Mouse (Mus musculus) hindbrain, postnatal 0 days (tissue): Measurements from ENCODE around the gene Pde4b. TPM values are rescaled to one million over a fixed set of nuclear protein-coding genes. Genes with fewer than 3 reads are reported as not detected.

Experiments used
- ATAC-seq: fragments of 200-750 bp; cut with Nextera tagmentation; 2 replicates; pipeline ENCODE4 v1.8.0; 2017; ENCODE audit warnings: mild to moderate bottlenecking, moderate TSS enrichment, moderate library complexity
- DNase-seq: peaks from one replicate; pipeline ENCODE4 v3.0.0-alpha.2; 2015; ENCODE audit warnings: low spot score
- H3K27ac ChIP-seq: fragments of 300-500 bp; sonication (generic); 2 replicates; pipeline ENCODE4 v1.5.1; 2014; ENCODE audit warnings: mild to moderate bottlenecking
- H3K27me3 ChIP-seq: fragments of 300-500 bp; sonication (generic); 2 replicates; pipeline ENCODE4 v1.6.1; 2014; ENCODE audit warnings: low read length, mixed read lengths; ENCODE audit not compliant: insufficient read depth
- H3K36me3 ChIP-seq: fragments of 300-500 bp; sonication (generic); 2 replicates; pipeline ENCODE4 v1.6.1; 2014; ENCODE audit warnings: low read length, mixed read lengths; ENCODE audit not compliant: insufficient read depth
- H3K4me1 ChIP-seq: fragments of 300-500 bp; sonication (generic); 2 replicates; pipeline ENCODE4 v1.6.1; 2014; ENCODE audit warnings: antibody characterized with exemption, low read length, mixed read lengths; ENCODE audit not compliant: insufficient read depth
- H3K4me2 ChIP-seq: fragments of 300-500 bp; sonication (generic); 2 replicates; pipeline ENCODE4 v1.6.1; 2014; ENCODE audit warnings: low read depth, mild to moderate bottlenecking, low read length, moderate library complexity, mixed read lengths
- H3K4me3 ChIP-seq: fragments of 300-500 bp; sonication (generic); 2 replicates; pipeline ENCODE4 v1.5.1; 2014; ENCODE audit warnings: low read length
- H3K9ac ChIP-seq: fragments of 300-500 bp; sonication (generic); replicated peaks from 2 replicates; pipeline ENCODE4 v1.6.1; 2014; ENCODE audit warnings: mild to moderate bottlenecking, low read length, moderate library complexity, mixed read lengths
- H3K9me3 ChIP-seq: fragments of 300-500 bp; sonication (generic); 2 replicates; pipeline ENCODE4 v1.6.1; 2016; ENCODE audit warnings: low read length, mixed read lengths
- CTCF ChIP-seq: IDR thresholded peaks from 2 replicates; pipeline ENCODE4 v1.5.1; 2016; ENCODE audit warnings: antibody characterized with exemption, control low read depth, low read depth
- WGBS: fragments of 180-500 bp; shearing (Covaris S2); extraction: QIAGEN DNeasy Blood & Tissue Kit; methylation state at CpG from one replicate; pipeline ENCODE4 v1.1.7; 2014; 5-methylcytosine and 5-hydroxymethylcytosine counted together
- polyA plus RNA-seq: library from polyadenylated mRNA; unstranded; fragments of >200 nt; fragmentation: Nextera tagmentation; extraction: Ambion mirVana; gene quantifications from 2 replicates; pipeline ENCODE4 v1.2.1, GENCODE M21; 2015
- total RNA-seq: library from RNA; depleted of rRNA; stranded (reverse); fragments of >200 nt; gene quantifications from 2 replicates; pipeline ENCODE4 v1.2.3, GENCODE M21; 2014

Pde4b gene
- total and polyA plus RNA-seq, 2 experiments from 2014 or later = 46.8 to 62.5 TPM

GRCm38 (mm10) chr4:102584601-102585265 lies 497.4 kb downstream of the Pde4b start:
- Histone ChIP-seq H3K27me3 (no peaks in the 10 kb centered on the region), H3K4me2 (no peak overlapping the region), H3K9ac (no peak overlapping the region), H3K36me3 (no peaks in the 10 kb centered on the region), H3K4me1 (peaks cover 8% of the 10 kb centered on the region; the same call in 1 of the 2 replicates), H3K9me3 (no peaks in the 10 kb centered on the region), H3K27ac (peak overlapping the region; percentile 46; the same call in 1 of the 2 replicates), H3K4me3 (no peak overlapping the region)
- no peak for ATAC-seq
- no peak for DNase-seq
- 40% methylated on average over 6 of the region's 6 CpGs for WGBS
- TF ChIP-seq CTCF = no peak

DNA sequence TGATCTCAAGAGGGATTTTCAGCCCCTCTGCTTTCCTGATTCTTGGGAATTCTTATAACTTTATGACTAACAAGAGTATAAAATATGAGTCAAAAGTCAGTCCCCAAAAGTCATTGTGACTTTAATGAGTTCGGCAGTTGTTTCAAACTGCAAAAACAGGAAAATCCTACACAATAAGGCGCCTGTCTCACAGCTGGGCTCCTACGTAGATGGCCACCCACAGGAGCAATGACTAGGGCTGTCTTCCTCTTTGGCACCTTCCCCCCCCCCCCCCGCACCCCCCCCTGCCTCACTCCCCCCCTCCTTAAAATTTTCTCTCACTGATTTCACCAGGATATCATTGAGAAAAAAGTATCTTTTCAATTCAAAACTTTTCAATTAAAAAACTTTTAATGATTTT lies 498.2 kb downstream of the Pde4b start:
- ATAC-seq (no peak), DNase-seq (no peak)
- Histone ChIP-seq H3K9me3 (no peaks in the 10 kb centered on the region), H3K36me3 (no peaks in the 10 kb centered on the region), H3K4me3 (no peak overlapping the region), H3K4me1 (peaks cover 8% of the 10 kb centered on the region; the same call in 1 of the 2 replicates), H3K27me3 (no peaks in the 10 kb centered on the region), H3K4me2 (no peak overlapping the region), H3K9ac (no peak overlapping the region), H3K27ac (no peak overlapping the region)
- 50% methylated on average over 3 of the region's 4 CpGs for WGBS
- no peak for TF ChIP-seq CTCF

GRCm38 (mm10) chr4:102586787-102587186 lies 499.4 kb downstream of the Pde4b start:
- Histone ChIP-seq H3K36me3 (no peaks in the 10 kb centered on the region), H3K9ac (no peak overlapping the region), H3K27me3 (no peaks in the 10 kb centered on the region), H3K4me1 (peaks cover 9% of the 10 kb centered on the region), H3K4me2 (no peak overlapping the region), H3K27ac (no peak overlapping the region), H3K9me3 (no peaks in the 10 kb centered on the region), H3K4me3 (no peak overlapping the region)
- ATAC-seq = no peak
- DNase-seq = no peak
- 81% methylated on average over 3 of the region's 3 CpGs for WGBS
- no peak for TF ChIP-seq CTCF

- peak overlapping the region; percentile 43 for H3K4me3 ChIP-seq
- peak overlapping the region; percentile 86 for H3K27ac ChIP-seq
- H3K9me3 ChIP-seq = no peaks in the 10 kb centered on the region
- H3K4me2 ChIP-seq = peak overlapping the region; percentile 69
- ATAC-seq = peak; percentile 65
- WGBS = 11% methylated on average over 12 of the region's 12 CpGs
- H3K36me3 ChIP-seq = no peaks in the 10 kb centered on the region
- DNase-seq = peak; percentile 74
- peak overlapping the region; percentile 61 for H3K9ac ChIP-seq
- peaks cover 17% of the 10 kb centered on the region for H3K4me1 ChIP-seq
- no peaks in the 10 kb centered on the region for H3K27me3 ChIP-seq
- TF ChIP-seq CTCF = no peak
Observed at GRCm38 (mm10) chr4:102588668-102589455, 501.5 kb downstream of the Pde4b start.

GRCm38 (mm10) chr4:102589537-102590031 lies 502.2 kb downstream of the Pde4b start:
- DNase-seq (peak; percentile 72), ATAC-seq (peak; percentile 83)
- WGBS = 3% methylated on average over 9 of the region's 9 CpGs
- H3K4me1 ChIP-seq = peaks cover 23% of the 10 kb centered on the region
- no peaks in the 10 kb centered on the region for H3K9me3 ChIP-seq
- H3K9ac ChIP-seq = peak overlapping the region; percentile 61
- H3K4me3 ChIP-seq = peak overlapping the region; percentile 43
- H3K27ac ChIP-seq = peak overlapping the region; percentile 86
- no peaks in the 10 kb centered on the region for H3K27me3 ChIP-seq
- H3K36me3 ChIP-seq = no peaks in the 10 kb centered on the region
- H3K4me2 ChIP-seq = peak overlapping the region; percentile 69
- no peak for TF ChIP-seq CTCF

DNA sequence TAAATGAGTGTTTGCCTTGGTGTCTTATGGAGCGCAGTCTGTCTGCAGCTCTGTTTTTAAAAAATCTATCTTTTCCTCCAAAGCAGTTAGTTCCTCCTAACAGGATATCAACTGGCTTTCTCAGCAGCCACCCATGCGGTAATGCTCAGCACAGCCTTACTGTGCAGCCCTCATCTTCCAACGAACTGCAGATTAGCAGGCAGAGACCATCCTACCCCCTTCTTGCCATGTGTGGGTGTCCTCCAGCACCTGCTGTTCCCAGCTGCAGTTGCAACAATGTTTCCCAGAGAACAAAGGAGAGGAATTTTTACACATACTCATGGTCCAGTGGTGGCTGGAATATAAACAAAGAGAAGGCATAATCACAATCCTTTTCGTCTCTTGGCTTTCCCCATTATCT lies 504.5 kb downstream of the Pde4b start:
- ATAC-seq (no peak; the same call in 1 of the 2 replicates), DNase-seq (no peak)
- Histone ChIP-seq H3K27me3 (no peaks in the 10 kb centered on the region), H3K27ac (peak overlapping the region; percentile 63), H3K4me2 (peak overlapping the region; percentile 69), H3K9ac (peak overlapping the region; percentile 7), H3K4me1 (peaks cover 23% of the 10 kb centered on the region), H3K9me3 (no peaks in the 10 kb centered on the region), H3K4me3 (peak overlapping the region; percentile 17; the same call in 1 of the 2 replicates), H3K36me3 (peaks cover 6% of the 10 kb centered on the region; the same call in 1 of the 2 replicates)
- 32% methylated on average over 4 of the region's 4 CpGs for WGBS
- no peak for TF ChIP-seq CTCF
